Mouse (Mus musculus) right cerebral cortex, postnatal 4 days (tissue): Measurements from ENCODE around the gene Serpinb9g.
"Not testable (repeated sequence)": the region's sequence is repeated elsewhere in the genome, so short reads cannot be mapped to it uniquely, and the experiment has no call there.

Source experiments
- DNase-seq: peaks from one replicate; pipeline ENCODE4 v3.0.0-alpha.2; 2022

Serpinb9g gene

GRCm38 (mm10) chr13:33484490-33484889 is at the start of gene Serpinb9g:
Gene Serpinb9g, plus strand, starts transcription at chr13:33484790.
- DNase-seq: not testable (repeated sequence)

DNA sequence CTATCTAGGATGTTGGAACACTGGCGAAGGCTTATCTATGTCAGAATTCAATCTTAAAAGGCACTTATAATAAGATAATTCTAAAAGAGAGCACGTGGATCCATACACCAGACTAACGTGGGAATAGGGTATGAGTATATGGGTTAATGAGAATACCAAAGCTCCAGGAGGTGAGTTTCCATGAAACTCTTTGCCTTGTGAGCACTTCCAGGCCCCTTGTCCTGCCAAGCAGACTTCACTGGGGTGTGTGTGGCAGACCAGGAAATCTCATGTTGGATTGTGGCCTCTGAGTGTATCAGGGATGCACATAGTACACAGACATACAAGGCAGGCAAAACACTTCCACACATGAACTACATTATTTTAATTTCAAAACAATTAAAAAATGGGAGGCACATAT is 718 bp upstream of the Serpinb9g start:
- not testable (repeated sequence) for DNase-seq

GRCm38 (mm10) chr13:33524629-33525028 is 40.0 kb downstream of the Serpinb9g start:
- no peak for DNase-seq

DNA sequence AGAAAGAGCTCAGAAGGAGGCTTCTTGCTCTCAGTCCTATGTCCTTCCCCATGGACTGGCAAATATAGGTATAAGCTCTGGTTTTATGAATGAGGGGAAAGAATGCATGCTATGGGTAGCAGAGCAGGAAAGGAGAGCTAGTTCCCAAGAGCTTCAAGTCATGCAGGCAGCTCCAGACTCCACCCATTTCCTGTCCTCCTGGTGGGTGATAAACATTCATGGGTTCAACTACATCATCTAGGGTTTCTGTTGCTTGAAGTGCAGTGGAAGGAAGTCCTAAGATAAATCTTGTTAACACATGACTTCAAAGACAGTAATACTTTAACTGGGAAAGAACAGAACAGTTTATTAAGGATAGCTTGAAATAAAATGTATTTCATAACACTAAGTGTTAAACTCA is 48.2 kb downstream of the Serpinb9g start:
- no peak for DNase-seq
